Mouse (Mus musculus): Measurements from ENCODE around the gene Etv5.
"Not testable (repeated sequence)": the region's sequence is repeated elsewhere in the genome, so short reads cannot be mapped to it uniquely, and the experiment has no call there.

The Etv5 gene

DNA sequence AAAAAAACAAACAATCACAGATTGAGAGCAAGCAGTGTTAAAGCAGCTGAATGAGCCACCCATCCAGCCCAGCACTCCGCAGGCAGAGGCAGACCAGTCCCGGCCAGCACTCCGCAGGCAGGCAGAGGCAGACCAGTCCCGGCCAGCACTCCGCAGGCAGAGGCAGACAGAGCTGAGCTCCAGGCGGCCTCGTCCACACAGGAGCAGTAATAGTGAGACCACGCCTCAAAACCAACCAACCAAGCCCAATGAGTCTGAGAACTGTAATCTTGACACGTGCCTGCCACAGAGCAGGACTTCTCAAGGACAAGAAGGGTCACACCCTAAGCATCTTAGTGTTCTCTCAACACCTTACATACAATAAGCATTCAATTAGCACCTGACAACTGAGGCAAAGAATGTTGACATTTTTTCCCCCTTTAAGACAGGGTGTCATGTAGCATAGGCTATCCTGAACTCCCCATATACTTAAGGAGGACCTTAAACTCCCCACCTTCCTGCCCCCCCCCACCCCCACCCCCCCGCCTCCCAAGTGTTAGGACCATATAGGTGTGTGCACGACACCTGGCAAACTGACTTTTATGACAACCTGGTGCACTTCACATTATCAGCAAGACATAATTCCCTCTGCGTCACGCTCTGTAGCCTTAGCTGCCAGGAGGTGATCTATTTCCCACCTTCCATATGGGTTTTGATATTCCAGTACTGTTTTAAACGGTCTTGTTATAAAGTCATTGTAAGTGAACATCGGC, 44.2 kb downstream of the Etv5 start:
- DNase-seq (ENCODE audit: low spot score): no peak

DNA sequence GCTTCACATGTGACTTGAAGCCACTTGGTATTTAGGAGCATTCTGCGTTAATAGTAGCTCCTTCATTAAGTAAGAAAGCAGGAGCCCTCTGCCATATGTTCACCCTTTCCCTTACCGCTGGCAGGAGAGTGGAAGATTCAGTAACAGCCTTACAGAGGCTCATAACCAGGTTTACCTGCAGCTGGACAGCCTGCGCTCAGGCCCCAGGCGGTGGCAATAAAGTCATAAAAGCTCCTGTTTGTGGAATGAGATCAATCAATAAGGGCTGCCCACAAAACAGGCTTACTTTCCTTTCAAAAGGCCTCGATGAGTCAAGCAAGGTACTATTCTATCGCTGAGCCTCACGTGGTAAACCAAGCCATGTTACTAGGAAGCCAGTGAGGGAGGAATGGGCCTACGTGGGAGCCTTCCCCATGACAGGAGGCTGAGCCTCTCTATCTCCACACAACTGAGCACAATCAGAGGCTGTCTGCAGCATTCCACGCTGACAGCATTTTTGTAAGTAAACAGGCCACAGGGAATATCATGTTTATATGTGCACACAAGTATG, 49.1 kb downstream of the Etv5 start:
- no peak for DNase-seq (ENCODE audit: low spot score)

GRCm38 (mm10) chr16:22389146-22389911, 50.2 kb downstream of the Etv5 start:
- no peak for DNase-seq (ENCODE audit: low spot score)

GRCm38 (mm10) chr16:22387731-22388130, 51.8 kb downstream of the Etv5 start:
- DNase-seq (ENCODE audit: low spot score): no peak

DNA sequence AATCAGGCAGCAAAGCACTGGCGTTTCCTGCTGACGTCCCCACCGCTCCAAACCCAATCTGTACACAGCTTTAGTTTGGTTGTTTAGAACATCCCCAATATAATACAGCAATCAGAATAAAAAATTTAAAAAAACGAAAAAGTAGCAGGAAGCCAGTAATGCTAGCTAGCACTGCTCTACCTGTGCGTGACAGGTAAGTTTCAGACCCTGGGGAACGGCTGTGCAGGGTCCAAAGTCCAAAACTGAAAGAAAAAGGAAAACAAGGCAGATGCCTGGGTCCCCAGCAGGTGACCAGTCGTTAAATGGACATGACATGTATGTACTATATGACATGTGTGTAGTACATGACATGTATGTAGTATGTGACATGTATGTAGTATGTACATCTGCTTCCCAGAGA, 57.5 kb downstream of the Etv5 start:
- not testable (repeated sequence) for DNase-seq (ENCODE audit: low spot score)

GRCm38 (mm10) chr16:22380981-22381380, 58.5 kb downstream of the Etv5 start:
- DNase-seq (ENCODE audit: low spot score): no peak

DNA sequence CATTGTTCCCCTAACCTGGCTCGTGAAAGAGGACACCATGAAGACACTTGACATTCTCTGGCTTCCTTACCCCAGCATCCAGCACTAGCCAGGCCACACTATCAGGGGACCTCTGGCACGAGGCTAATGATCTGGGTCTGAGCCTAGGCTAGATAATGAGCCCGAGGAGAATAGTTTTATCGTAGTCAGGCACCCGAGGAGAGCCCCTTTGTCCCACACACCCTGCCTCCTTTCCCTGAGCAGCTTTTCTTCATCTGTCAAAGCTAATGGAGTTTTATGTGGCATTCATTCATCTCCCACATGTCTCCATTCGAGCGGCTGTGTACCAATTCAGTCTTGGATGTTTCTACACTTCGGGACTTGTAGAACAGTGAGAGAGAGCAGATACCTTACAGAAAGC, 59.5 kb downstream of the Etv5 start:
- DNase-seq (ENCODE audit: low spot score): no peak

GRCm38 (mm10) chr16:22379342-22379741, 60.2 kb downstream of the Etv5 start:
- DNase-seq (ENCODE audit: low spot score): peak; percentile 42

DNA sequence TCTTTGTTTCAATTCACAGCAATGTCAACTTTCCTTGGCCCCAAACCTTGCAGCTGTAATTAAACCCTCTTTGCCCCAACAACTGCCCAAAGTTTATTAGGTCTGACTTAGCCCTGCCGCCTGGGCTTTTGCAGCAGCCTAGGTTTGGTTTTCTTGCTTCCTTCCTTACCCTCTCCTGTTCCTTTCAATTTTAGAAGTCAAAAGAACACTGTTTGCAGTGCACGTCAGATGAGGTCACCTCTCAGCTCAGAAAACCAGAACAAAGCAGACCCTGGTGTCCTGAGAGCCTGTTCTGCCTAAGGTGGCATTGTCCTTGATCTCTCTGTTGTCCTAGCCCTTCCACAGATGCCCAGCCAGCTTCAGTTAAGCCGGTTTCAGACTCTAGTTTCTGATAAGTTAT, 61.8 kb downstream of the Etv5 start:
- DNase-seq (ENCODE audit: low spot score): no peak

DNA sequence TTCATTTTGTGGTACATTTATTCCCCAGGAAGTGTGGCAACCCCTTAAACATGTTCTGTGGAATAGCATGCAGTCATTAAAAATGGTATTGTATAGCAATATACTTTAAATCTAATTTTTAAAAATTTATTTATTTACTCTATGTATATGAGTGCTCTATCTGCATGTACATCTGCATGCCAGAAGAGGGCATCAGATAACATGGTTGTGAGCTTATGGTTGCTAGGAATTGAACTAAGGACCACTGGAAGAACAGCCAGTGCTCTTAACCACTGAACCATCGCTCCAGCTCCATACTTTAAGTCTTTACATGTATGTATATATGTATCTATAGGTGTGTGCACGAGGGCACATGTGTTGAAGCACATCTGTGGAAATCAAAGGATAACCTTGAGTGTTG, 64.6 kb downstream of the Etv5 start:
- DNase-seq (ENCODE audit: low spot score): no peak

- no peak for DNase-seq (ENCODE audit: low spot score)
Measured at GRCm38 (mm10) chr16:22372701-22373124, 66.8 kb downstream of the Etv5 start.

DNA sequence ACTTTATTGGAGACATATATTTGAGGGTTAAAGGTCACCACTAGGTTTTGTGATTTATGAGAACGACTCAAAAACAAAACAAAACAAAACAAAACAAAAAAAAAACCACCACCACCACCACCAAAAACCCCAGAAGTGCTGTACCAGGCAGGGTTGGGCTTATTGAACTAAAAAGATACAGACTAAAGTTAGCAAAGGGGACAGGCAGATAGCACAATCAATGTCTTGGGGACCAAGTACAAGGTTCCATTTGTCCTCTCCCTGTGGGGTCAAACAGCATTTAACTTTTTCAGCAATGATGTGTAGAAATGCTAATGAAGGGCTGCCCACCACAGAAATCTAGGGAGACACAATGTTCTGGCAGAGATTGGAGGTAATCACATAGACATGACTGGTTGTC, 67.3 kb downstream of the Etv5 start:
- DNase-seq (ENCODE audit: low spot score): no peak

DNA sequence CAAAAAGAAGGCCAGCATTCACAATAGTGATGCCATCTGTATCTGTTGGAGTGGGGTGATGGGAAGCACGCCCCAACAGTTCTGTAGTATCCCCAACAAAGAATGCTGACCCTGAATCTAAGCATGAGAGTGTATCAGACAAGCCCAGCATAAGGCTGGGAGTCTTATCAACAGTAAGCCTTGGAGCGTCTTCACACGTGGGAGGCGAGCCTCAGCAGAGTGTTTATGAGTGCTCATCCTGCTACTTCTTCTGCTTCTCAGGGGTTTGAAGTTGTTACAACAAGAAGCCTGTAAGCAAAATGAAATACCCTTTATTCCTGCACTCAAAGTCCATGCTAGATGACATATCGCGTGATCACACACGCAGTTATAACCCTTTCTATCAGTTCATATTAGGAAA, 72.4 kb downstream of the Etv5 start:
- no peak for DNase-seq (ENCODE audit: low spot score)

DNA sequence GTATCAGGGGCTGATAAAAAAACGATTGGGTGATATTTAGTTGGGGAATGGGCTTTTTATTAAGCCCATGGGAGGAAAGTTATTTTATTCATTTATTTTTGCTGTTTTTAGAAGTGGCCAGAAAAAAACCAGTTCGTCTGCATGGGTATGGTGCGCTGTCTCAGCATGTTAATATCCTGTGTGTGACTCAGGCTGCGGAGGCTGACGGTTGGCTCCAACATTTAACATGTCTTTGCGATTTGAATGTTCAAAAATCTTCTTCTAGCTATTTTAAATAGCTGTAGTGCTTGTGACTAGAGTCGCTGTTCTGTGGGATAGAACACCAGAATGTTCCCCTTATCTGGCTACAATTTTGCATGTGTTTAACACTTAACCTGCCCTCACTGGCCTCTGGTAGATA, 73.5 kb downstream of the Etv5 start:
- no peak for DNase-seq (ENCODE audit: low spot score)

GRCm38 (mm10) chr16:22365596-22365995, 73.9 kb downstream of the Etv5 start:
- DNase-seq (ENCODE audit: low spot score): no peak

- DNase-seq (ENCODE audit: low spot score): peak; percentile 26
Measured at GRCm38 (mm10) chr16:22358701-22359354, 80.7 kb downstream of the Etv5 start.

- DNase-seq (ENCODE audit: low spot score): not testable (repeated sequence)
Measured at GRCm38 (mm10) chr16:22354177-22354576, 85.3 kb downstream of the Etv5 start.

DNA sequence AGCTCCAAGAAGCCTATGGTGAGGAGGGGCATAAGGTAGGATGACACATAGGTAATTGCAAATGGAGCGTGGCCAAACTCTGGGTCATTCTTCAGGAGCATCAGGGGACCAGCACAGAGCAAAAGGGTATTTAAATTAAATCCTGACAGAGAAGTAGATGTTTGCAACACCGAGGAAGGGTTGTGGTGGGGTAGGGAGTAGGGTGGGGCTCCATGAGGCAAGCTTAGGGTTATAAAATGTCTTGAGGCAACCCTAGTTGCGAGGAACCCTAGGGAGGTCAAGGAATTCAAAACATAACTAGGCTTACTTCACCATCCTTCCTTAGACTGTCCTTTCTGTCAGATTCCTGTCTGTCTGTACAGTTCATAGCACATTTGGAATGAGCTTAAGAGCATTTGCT, 85.9 kb downstream of the Etv5 start:
- DNase-seq (ENCODE audit: low spot score): no peak

- DNase-seq (ENCODE audit: low spot score): no peak
Measured at GRCm38 (mm10) chr16:22351194-22351593, 88.3 kb downstream of the Etv5 start.

DNA sequence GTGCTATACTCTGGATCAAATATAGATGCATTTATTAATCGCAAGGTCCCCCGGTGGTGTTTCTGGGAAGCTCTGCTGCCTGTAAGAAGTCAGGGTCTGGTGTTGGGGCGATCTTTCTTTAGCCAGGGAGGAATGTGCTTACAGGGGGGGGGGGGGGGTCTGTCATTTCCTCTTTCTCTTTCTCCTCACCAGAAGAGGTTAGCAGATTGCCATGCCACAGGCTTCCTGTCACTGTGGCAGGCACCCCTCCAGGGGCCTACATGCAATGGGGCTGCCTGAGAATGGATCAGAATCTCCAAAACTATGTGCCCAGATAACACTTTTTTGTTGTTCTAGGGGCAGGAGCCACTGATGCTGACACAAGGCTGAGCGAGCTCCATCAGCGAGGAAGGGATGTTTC, 89.7 kb downstream of the Etv5 start:
- DNase-seq (ENCODE audit: low spot score): no peak

- DNase-seq (ENCODE audit: low spot score): no peak
Measured at GRCm38 (mm10) chr16:22348478-22349270, 90.8 kb downstream of the Etv5 start.

GRCm38 (mm10) chr16:22348014-22348413, 91.5 kb downstream of the Etv5 start:
- DNase-seq (ENCODE audit: low spot score): no peak

Data from lung, postnatal 25 days (tissue).